Mouse (Mus musculus) G1E (cell line): ENCODE data around the gene Zfp961.

Experiments used
- CTCF ChIP-seq: IDR thresholded peaks from 2 replicates; pipeline ENCODE4 v1.5.1; 2012; ENCODE audit warnings: low read depth, low read length, inconsistent platforms, mixed read lengths
- GATA1 ChIP-seq: IDR thresholded peaks from 2 replicates; pipeline ENCODE4 v1.6.1; 2012; ENCODE audit warnings: borderline replicate concordance, low read length, inconsistent platforms, mixed read lengths

DNA sequence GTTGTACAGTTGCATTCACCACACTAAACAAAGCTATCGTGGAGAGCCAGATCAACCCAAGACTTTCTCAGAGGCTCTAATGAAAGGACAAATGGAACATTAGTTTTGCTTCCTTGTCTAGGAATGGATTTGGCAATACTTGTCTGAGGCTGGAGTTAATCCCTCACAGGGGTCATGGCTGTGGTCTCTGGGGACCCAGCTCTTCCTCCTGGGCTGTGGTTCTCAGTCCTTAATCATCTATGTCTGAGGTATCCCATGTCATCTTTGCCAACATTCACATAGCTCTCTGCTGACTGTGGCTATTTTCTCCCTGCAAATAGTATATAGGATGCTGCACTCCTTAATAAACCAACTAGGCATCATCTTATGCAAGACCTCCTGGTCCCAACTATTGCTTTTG is 9.1 kb upstream of the Zfp961 start:
- TF ChIP-seq CTCF (no peak), GATA1 (no peak)
